Mouse (Mus musculus) layer of hippocampus, postnatal 36 days (tissue): ENCODE measurements around the gene Map4k5. TPM values are rescaled to one million over a fixed set of nuclear protein-coding genes. Genes with fewer than 3 reads are reported as not detected.

Experiments used
- DNase-seq, 2 experiments: peaks; one replicate each; pipeline ENCODE4 v3.0.0; 2022
- total RNA-seq, 2 experiments: library from RNA; stranded (reverse); gene quantifications; 2 replicates each; pipeline ENCODE4 v1.2.3; 2021

Map4k5 gene
- 10 to 100 TPM; 46.8 to 50.3 TPM for total RNA-seq

DNA sequence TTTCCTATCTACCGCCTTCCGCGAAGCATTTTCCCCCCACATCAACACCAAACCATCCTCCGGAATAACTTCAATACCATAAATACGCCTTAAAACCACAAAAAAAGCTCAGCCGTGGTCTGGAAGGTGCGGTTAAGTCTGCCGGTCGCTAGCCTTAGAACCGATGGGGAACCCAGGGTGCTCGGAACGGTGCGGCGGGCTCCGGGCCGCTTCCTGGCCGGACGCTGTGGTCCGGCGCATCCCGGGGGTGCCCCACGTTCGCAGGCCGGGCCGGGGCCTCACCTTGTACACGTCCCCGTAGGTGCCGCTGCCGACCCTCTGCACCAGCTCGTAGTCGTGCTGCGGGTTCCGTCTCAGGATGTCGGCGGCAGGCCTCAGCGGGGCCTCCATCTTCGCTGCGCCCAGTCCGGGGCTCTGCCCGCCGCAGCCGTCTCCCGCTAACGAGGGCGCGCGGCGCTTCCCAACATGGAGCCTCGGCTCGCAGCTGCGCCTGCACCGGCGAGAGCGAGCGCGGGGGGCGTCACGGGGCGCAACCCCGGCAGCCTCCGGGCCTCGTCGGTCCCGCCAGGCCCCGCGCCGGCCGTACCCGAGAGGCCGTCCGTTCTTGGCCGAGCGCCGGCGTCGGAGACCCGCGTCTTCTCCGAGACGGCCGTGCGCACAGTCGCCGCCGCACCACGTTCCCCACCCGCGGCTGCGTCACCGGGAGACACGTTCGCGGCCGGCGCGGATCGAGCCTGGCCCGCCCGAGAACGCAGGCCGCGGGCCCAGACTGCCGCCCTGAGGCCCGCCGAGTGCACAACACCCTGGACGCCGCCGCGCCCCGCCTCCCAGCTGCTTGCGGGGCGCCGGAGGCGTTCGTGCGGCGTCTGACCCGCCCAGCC, at the start of gene Map4k5, which contains the start of gene Atl1:
Gene Map4k5 (minus strand): TSS at position 830 of the 881 bp plus-strand sequence.
Gene Atl1 (plus strand): TSS at position 244 of the 881 bp plus-strand sequence.
- DNase-seq: peak; percentile 89 to 90

- DNase-seq: no peak
These were observed 48.8 kb upstream of the Map4k5 start for GRCm38 (mm10) chr12:69941655-69942329.

- DNase-seq: no peak
These were observed 46.3 kb upstream of the Map4k5 start for GRCm38 (mm10) chr12:69939291-69939690.

DNA sequence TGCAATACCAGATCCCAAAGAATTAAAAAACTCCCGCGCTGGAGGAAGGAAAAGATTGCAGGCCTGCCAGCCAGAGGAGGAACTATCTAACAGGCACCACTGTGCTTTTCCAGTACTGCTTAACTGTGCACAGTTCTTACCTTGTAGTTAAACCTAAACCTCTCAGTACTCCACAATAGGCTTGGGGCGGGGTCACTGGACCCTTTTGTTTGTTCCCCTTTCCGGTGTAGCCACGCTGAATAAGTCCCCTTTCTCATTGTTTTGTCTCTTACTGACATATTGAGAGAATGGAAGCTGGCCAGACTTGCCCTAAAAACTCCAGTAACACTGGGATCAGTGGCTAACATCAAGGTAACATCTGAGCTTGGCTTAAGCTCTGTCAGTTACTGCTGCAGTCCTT, 44.7 kb upstream of the Map4k5 start:
- no peak for DNase-seq

- DNase-seq: no peak
These were observed 33.7 kb upstream of the Map4k5 start for GRCm38 (mm10) chr12:69926716-69927115.

GRCm38 (mm10) chr12:69924012-69924411, 31.0 kb upstream of the Map4k5 start:
- DNase-seq: peak in 1 of 2 experiments; percentile 16

GRCm38 (mm10) chr12:69923603-69924002, 30.6 kb upstream of the Map4k5 start:
- no peak for DNase-seq

DNA sequence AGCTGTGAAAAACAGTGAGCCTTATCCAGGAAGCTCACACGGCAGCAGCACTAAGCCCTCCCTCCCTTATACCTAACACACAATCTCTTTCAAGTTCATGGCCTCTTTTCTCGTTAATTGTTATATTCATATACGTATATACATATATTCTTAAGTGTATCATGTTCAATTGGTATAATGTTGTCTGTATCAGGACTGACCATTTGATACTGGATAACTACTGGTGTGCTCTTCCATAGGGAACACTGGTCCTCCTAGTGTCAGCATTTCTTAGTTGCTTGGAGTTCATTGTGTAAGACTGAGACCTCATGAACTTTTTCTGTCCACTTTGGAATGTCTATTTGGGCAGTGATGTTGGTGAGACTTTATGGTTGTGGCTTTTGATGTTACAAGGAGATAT, 30.1 kb upstream of the Map4k5 start:
- no peak for DNase-seq

DNA sequence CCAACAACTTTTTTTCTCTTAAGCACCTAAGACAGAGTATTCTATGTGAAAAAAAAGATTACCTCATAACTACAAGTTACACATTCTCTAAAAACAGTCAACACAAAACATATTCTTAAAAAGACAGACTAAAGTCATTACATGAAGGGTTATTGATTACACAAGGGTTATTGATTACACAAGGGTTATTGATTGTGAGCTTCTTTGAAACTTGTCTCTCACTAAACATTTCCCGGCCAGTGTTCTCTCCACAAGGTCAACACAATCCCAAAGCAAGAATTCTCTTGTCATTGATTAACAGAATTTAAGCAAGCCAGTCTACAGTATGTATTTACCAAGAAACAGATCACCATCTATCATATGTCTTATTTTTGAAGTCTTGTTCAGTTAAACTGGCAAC, 29.1 kb upstream of the Map4k5 start:
- DNase-seq: no peak

DNA sequence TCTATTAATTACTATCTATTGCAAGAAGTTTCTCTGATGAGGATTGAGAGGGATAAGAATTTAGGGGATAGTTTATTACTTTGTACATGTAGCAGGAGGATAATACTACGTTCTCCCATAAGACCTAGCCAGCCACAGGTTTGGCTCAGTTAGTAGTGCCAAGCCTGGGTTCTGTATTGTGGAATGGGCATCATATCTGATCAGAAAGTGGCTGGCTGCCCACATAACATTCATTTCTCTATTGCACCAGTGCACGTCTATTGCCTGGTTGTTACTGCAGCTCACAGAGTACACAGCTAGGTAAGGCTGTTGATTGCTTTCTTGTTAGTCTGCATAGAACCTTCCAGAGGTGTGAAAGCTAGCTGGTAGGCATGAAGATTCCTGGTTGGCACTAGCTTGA, 24.9 kb upstream of the Map4k5 start:
- no peak for DNase-seq

GRCm38 (mm10) chr12:69912737-69913136, 19.7 kb upstream of the Map4k5 start:
- no peak for DNase-seq

DNA sequence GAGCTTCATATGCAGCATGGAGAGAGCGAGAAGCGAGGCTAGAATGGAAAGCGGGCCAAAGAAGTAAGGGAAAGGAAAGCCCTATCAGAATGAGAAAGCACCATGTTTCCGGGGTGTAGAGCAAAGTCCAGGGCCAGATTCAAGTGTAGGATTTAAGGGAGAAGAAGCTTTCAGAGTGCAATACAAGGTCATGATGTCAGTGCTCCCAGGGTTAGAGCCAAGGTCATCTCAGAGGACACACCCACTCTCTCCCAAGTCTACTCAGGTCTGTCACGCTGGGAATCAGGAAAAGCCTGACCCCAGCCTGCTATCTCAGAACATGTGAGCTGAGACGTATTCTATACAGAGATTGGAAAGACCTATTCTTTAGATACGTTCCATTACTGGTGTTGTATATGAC, 18.9 kb upstream of the Map4k5 start:
- no peak for DNase-seq

GRCm38 (mm10) chr12:69908511-69908900, 15.5 kb upstream of the Map4k5 start:
- DNase-seq: peak; percentile 80 to 83

- peak; percentile 73 to 75 for DNase-seq
These were observed 14.9 kb upstream of the Map4k5 start for GRCm38 (mm10) chr12:69907667-69908510.

GRCm38 (mm10) chr12:69904991-69905390, 12.0 kb upstream of the Map4k5 start:
- no peak for DNase-seq

GRCm38 (mm10) chr12:69898119-69898518, 5.1 kb upstream of the Map4k5 start:
- DNase-seq: no peak

GRCm38 (mm10) chr12:69895046-69895445, 2.0 kb upstream of the Map4k5 start:
- DNase-seq: no peak

- no peak for DNase-seq
These were observed 927 bp upstream of the Map4k5 start for GRCm38 (mm10) chr12:69893927-69894326.

- no peak for DNase-seq
These were observed 1.3 kb downstream of the Map4k5 start for GRCm38 (mm10) chr12:69891721-69892120.

- no peak for DNase-seq
These were observed 2.5 kb downstream of the Map4k5 start for GRCm38 (mm10) chr12:69890476-69890875.

DNA sequence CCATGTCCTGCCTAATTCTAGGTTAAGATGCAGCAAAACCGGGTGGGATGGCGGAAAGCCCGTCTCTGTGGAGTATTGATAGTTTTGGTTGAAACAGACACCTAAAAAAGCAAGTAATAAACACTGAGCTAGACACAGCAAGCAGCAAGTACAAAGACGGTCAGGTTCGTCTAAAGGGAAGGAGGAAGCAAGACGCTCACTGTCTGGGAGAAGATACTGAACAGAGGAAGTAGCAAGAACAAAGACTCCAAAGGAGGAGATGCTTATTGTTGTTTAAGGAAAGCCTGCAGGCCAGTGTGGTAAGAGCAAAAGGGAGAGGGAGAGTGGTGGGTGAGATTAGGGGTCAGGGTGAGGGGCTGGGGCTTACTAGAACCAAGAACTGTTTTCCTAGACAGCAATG, 2.9 kb downstream of the Map4k5 start:
- no peak for DNase-seq

- DNase-seq: no peak
These were observed 4.7 kb downstream of the Map4k5 start for GRCm38 (mm10) chr12:69888345-69888744.

DNA sequence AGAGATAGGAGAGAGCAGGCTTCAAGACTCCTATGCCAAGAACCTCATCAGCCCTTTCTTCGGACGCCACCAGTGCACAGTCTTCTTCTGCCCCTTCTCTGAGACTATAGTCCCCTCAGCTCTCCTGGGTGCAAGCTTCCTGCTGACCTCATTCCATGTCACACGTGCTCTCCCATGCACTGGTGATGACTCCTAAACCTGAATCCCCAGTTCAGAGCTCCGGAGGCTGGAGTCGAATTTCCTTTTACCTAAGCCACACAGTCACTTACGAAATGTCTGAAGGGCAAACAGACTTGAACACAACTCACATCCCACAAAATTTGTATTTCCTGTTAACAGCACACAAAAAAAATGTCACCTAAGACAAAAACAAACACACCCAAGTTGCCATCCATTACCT, 5.2 kb downstream of the Map4k5 start:
- no peak for DNase-seq
